Mouse (Mus musculus): ENCODE measurements around the gene Secisbp2. TPM values are rescaled to one million over a fixed set of nuclear protein-coding genes. Genes with fewer than 3 reads are reported as not detected.
A peak's percentile ranks its signal among the peaks of the same experiment; 100 is the strongest.
"Not testable (repeated sequence)": the region's sequence is repeated elsewhere in the genome, so short reads cannot be mapped to it uniquely, and the experiment has no call there.

The Secisbp2 gene
- total RNA-seq, 2 experiments from 2014 or later, result 11.1 to 11.7 TPM

DNA sequence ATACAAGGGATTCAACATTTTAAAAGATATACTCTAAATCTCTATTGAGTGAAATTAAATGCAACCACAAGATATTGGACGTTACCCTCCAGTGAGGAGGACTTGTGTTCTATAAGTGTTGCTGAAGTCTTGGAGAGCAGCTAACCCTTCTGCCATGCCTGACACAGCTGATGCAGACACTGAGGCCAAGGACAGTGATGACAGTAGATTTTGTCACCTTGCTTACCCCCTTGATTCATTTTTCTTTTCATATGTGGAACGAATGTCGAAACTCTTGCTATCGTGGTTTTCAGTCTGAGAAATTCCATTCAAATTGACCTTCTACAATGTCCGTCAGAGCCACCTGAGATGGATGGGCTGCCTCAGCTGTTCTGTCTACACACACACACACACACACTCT, 28.9 kb upstream of the Secisbp2 start:
- Histone ChIP-seq H3K4me3 (no peak overlapping the region), H3K27ac (no peak overlapping the region)
- no peak for TF ChIP-seq CTCF (IDR thresholded peaks at IDR 0.05)
- intact Hi-C loops (cut with DNase I), result no loop called here
- DNase-seq, result no peak

- no peak for DNase-seq
- TF ChIP-seq CTCF (IDR thresholded peaks at IDR 0.05), result no peak
- Histone ChIP-seq H3K27ac (no peak overlapping the region), H3K4me3 (no peak overlapping the region)
- intact Hi-C loops (cut with DNase I), result no loop called here
Measured at GRCm38 (mm10) chr13:51623678-51624077, 27.8 kb upstream of the Secisbp2 start.

- intact Hi-C loops (cut with DNase I), result no loop called here
- H3K27ac ChIP-seq, result no peak overlapping the region
- TF ChIP-seq CTCF (IDR thresholded peaks at IDR 0.05), result no peak
- H3K4me3 ChIP-seq, result no peak overlapping the region
- DNase-seq, result no peak
Measured at GRCm38 (mm10) chr13:51628273-51628848, 23.1 kb upstream of the Secisbp2 start.

- intact Hi-C loops (cut with DNase I), result no loop called here
- Histone ChIP-seq H3K27ac (no peak overlapping the region), H3K4me3 (no peak overlapping the region)
- TF ChIP-seq CTCF (IDR thresholded peaks at IDR 0.05), result no peak
- DNase-seq, result no peak
Measured at GRCm38 (mm10) chr13:51631354-51631992, 20.0 kb upstream of the Secisbp2 start.

DNA sequence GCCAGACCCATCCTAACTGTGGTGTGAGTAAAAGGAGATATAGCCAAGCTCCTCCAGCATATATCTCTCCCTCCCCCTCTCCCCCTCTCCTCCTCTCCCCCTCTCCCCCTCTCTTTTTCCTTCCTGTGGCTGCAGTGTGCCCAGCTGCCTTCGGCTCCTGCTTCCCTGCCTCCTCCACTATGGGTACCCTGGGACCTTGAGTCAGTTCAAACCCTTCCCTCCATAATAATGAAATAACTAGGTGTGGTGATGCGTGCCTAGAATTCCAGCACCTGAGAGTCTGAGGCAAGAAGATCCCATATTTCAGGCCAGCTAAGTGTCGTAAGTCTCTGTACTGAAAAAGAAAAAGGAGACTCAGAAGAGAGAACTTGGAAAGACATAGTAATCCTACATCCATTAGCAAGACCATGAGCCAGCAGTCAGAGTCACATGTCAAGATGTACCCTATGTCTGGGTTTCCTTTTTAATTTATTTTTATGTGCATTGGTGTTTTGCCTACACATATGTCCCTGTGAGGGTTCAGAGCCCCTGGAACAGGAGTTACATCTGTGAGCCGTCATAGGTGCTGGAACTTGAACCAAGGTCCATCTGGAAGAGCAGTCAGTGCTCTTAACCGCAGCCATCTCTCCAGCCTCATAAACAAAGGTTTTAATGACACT, 18.8 kb upstream of the Secisbp2 start:
- no peak overlapping the region for H3K27ac ChIP-seq
- no peak for DNase-seq
- no peak for TF ChIP-seq CTCF (IDR thresholded peaks at IDR 0.05)
- H3K4me3 ChIP-seq, result no peak overlapping the region
- intact Hi-C loops (cut with DNase I), result no loop called here

DNA sequence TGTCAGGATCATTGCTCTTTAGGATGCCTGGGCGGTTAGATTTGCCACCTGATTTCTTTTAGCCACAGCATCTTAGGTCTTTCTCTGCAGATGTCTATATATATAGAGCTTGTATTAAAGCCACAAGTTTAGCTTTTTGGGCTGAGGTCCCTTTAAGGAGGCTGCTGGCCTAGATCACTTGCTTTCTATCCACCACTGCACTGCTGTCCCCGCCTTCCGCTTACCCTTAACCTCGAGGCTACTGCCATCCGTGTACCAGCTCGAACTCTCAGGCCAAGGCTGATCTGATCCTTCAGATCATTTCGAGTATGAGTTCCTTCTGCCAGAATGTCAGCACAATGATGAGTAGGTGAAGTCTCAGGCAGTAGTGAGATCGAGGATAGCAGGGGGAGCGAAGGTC, 16.1 kb upstream of the Secisbp2 start:
- H3K4me3 ChIP-seq; H3K27ac ChIP-seq; intact Hi-C loops (cut with DNase I); DNase-seq: not testable (repeated sequence)

DNA sequence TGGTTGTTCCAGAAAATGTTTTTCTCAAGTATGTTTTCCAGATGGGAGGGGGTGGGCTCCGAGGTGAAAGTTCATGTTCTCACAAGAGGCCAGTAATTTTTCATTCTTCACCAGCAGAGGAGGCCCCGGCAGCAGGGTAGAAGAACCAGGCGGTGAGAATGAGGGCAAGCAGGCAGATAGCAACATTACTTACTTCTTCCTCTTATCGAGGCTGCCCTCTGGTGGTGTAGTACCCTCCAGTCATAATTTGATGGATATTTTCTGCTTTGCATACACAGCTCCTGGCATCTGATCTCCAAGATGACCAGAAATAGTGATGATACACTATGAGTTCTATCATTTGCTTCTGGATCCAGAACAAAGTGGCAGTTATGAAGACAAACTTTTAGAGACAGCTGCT, 12.5 kb upstream of the Secisbp2 start:
- TF ChIP-seq CTCF (IDR thresholded peaks at IDR 0.05), result no peak
- Histone ChIP-seq H3K27ac (no peak overlapping the region), H3K4me3 (no peak overlapping the region)
- DNase-seq, result no peak
- intact Hi-C loops (cut with DNase I), result no loop called here

- no peak for TF ChIP-seq CTCF (IDR thresholded peaks at IDR 0.05)
- H3K27ac ChIP-seq, result no peak overlapping the region
- no peak overlapping the region for H3K4me3 ChIP-seq
- intact Hi-C loops (cut with DNase I), result no loop called here
- DNase-seq, result no peak
Measured at GRCm38 (mm10) chr13:51641424-51641823, 10.1 kb upstream of the Secisbp2 start.

DNA sequence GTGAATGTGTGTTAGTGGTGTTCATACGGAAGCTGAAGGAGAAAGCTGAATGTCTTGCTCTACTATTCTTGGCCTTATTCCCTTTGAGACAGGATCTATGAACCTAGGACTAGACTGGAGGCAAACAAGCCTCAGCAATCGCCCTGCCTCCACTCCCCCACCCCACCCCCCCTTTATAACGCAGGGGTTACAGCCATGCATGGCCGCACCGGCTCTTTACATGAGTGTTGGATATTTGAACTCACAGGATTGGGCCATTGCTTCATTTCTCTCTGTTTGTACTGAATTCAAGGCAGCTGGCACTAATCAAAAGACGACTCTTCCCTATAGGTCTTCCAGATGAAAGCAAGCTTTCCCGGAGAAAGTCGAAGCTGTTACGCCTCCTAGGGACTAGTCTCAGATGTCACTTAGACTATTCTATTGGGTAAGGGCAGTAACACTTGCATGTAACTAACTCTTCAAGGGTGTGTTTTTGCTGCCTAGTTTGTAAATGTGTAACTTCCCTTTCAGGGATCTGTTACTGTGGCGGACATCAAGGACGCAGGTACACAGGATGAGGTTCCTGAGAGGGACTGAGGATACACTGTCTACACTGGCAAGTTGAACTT, 9.2 kb upstream of the Secisbp2 start:
- TF ChIP-seq CTCF (IDR thresholded peaks at IDR 0.05), result no peak
- intact Hi-C loops (cut with DNase I), result no loop called here
- Histone ChIP-seq H3K27ac (no peak overlapping the region), H3K4me3 (no peak overlapping the region)
- no peak for DNase-seq

DNA sequence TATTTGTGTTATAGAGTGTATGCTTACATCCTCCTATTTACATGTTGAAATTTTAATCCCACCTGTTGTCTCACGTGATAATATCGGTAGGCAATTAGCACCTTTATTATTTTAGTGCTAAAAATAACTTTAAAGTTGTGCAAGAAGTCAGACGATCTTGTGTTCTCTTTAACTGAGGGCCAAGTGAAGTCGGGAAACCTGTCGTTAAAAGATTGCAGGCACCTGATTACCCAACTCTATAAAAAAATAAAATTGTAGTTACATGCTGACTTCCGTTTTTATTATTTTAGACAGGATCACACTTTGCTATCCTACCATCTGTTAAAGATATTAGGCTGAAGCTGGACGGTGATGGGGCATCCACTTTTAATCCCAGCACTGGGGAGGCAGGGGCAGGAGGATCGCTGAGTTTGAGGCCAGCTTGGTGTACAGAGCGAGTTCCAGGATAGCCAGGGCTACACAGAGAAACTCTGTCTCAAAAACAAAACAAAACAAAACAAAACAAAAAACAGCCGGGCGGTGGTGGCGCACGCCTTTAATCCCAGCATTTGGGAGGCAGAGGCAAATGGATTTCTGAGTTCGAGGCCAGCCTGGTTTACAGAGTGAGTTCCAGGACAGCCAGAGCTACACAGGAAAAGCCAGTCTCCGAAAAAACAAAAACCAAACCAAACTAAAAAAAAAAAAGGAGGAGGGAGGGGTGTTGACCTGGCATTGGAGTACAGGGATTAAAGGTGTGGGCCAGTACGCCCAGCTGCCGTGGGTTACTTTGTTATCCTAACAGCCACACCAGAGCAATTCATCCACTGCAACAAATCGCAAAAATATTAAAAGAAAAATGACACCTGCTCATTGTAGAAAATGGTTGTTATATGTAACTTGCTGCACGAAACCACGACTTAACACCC, 7.3 kb upstream of the Secisbp2 start:
- DNase-seq, result no peak
- intact Hi-C loops (cut with DNase I), result no loop called here
- TF ChIP-seq CTCF (IDR thresholded peaks at IDR 0.05), result no peak
- peak overlapping the region; percentile 86 for H3K27ac ChIP-seq
- H3K4me3 ChIP-seq, result peak overlapping the region; percentile 94

DNA sequence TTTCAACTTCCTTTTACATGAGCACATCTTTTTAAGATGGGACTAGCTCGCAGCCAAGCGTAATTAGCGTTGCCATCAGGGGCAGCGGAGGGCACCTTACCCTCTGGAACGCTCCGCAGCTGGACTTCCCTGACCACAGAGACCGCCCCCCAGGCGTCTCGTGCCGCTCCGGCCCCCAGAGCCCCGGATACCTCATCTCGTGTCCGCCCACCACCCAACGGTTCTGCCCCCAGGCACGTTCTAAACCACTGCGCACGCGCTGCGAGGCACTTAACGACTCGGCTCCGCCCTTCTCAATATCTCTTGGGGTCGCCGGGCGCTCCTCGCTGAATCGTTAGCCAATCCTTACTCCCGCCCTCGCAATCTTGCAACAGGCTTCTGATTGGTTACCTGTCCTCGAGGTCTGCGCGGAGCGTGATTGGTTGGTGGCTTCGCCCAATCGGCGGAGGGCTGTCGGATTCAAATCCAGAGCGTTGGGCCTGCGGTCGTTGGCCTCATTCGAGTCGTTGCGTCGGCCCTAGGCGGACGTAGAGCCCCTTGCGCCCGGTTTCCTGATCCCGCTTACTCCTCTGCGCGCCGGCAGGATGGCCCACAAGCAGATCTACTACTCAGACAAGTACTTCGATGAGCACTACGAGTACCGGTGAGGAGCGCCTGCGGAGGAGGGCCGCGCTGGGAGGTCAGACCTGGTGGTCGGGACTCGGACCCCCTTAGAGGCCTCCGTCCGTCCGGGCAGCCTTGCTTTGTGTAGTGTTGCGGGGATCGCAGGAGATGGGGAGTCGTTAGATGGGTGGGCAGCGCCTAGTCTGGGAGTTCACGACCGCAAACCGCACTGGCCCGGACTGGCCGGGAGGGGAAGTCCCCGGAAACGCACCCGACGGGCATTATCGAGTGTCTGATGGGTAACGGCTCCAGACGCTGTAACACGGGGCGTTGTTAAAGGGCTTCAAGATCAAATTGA, 6.4 kb upstream of the Secisbp2 start, which contains the start of gene Cks2:
Gene Cks2 (plus strand): TSS at position 404 of the 961 bp plus-strand sequence.
- no peak for TF ChIP-seq CTCF (IDR thresholded peaks at IDR 0.05)
- Histone ChIP-seq H3K4me3 (peak within 1 kb of the TSS; percentile 94), H3K27ac (peak within 1 kb of the TSS; percentile 86)
- intact Hi-C loops (cut with DNase I), result no loop called here
- peak; percentile 96 for DNase-seq
